Mouse (Mus musculus): ENCODE data around the gene Triml1.

GRCm38 (mm10) chr8:43111205-43111827 is 30.0 kb downstream of the Triml1 start:
- TF ChIP-seq CTCF (IDR thresholded peaks at IDR 0.05; ENCODE audit: extremely low read depth, insufficient read depth, insufficient read length, insufficient replicate concordance) (no peak), POLR2A (IDR thresholded peaks at IDR 0.05; ENCODE audit: low read depth, low read length) (no peak)
